Mouse (Mus musculus) kidney, embryonic 14.5 days (tissue): ENCODE measurements around the gene Syne2. TPM values are rescaled to one million over a fixed set of nuclear protein-coding genes. Genes with fewer than 3 reads are reported as not detected.
A peak's percentile ranks its signal among the peaks of the same experiment; 100 is the strongest.

Experiments used
- ATAC-seq: fragments of 200-750 bp; cut with Nextera tagmentation; 2 replicates; pipeline ENCODE4 v1.8.0; 2017; ENCODE audit warnings: moderate number of reproducible peaks, mild to moderate bottlenecking, moderate TSS enrichment, moderate library complexity; ENCODE audit not compliant: low FRiP score, low TSS enrichment
- H3K27ac ChIP-seq: fragments of 300-500 bp; sonication (generic); 2 replicates; pipeline ENCODE4 v1.5.1; 2014; ENCODE audit warnings: low read depth, mild to moderate bottlenecking, low read length, moderate library complexity, mixed read lengths
- H3K27me3 ChIP-seq: fragments of 300-500 bp; sonication (generic); 2 replicates; pipeline ENCODE4 v1.6.1; 2014; ENCODE audit warnings: mild to moderate bottlenecking, low read length; ENCODE audit not compliant: control insufficient read depth, insufficient read depth
- H3K36me3 ChIP-seq: fragments of 300-500 bp; sonication (generic); 2 replicates; pipeline ENCODE4 v1.6.1; 2014; ENCODE audit warnings: low read length, mixed read lengths; ENCODE audit not compliant: control insufficient read depth, insufficient read depth
- H3K4me1 ChIP-seq: fragments of 300-500 bp; sonication (generic); 2 replicates; pipeline ENCODE4 v1.6.1; 2014; ENCODE audit warnings: low read length, mixed read lengths; ENCODE audit not compliant: control insufficient read depth, insufficient read depth
- H3K4me2 ChIP-seq: fragments of 300-500 bp; sonication (generic); replicated peaks from 2 replicates; pipeline ENCODE4 v1.6.1; 2014; ENCODE audit warnings: low read depth, mild to moderate bottlenecking, low read length
- H3K4me3 ChIP-seq: fragments of 300-500 bp; sonication (generic); 2 replicates; pipeline ENCODE4 v1.5.1; 2014; ENCODE audit warnings: mild to moderate bottlenecking, low read length
- H3K9ac ChIP-seq: fragments of 300-500 bp; sonication (generic); 2 replicates; pipeline ENCODE4 v1.6.1; 2014; ENCODE audit warnings: low read depth, mild to moderate bottlenecking, low read length, moderate library complexity
- H3K9me3 ChIP-seq: fragments of 300-500 bp; sonication (generic); 2 replicates; pipeline ENCODE4 v1.6.1; 2016; ENCODE audit warnings: low read length; ENCODE audit not compliant: control insufficient read depth
- WGBS: fragments of 180-500 bp; shearing (Covaris S2); extraction: QIAGEN DNeasy Blood & Tissue Kit; methylation state at CpG from one replicate; pipeline ENCODE4 v1.1.7; 2014; 5-methylcytosine and 5-hydroxymethylcytosine counted together
- polyA plus RNA-seq: library from polyadenylated mRNA; unstranded; fragments of >200 nt; fragmentation: Nextera tagmentation; extraction: Ambion mirVana; gene quantifications from 2 replicates; pipeline ENCODE4 v1.2.1, GENCODE M21; 2014

Gene Syne2
- polyA plus RNA-seq, 1 experiment from 2014 or later: 69.0 TPM

GRCm38 (mm10) chr12:75822122-75822521 lies 4.2 kb downstream of the Syne2 start:
- WGBS: 29% methylated on average over 6 of the region's 6 CpGs
- no peak overlapping the region for H3K4me2 ChIP-seq
- no peaks in the 10 kb centered on the region for H3K36me3 ChIP-seq
- peaks cover 28% of the 10 kb centered on the region for H3K4me1 ChIP-seq
- ATAC-seq: no peak
- no peak overlapping the region for H3K4me3 ChIP-seq
- H3K9ac ChIP-seq: no peak overlapping the region
- H3K27ac ChIP-seq: no peak overlapping the region
- H3K27me3 ChIP-seq: no peaks in the 10 kb centered on the region
- H3K9me3 ChIP-seq: no peaks in the 10 kb centered on the region

GRCm38 (mm10) chr12:75823475-75823874 lies 5.5 kb downstream of the Syne2 start:
- ATAC-seq: no peak
- no peaks in the 10 kb centered on the region for H3K27me3 ChIP-seq
- no peak overlapping the region for H3K27ac ChIP-seq
- H3K4me2 ChIP-seq: no peak overlapping the region
- H3K36me3 ChIP-seq: no peaks in the 10 kb centered on the region
- H3K9ac ChIP-seq: no peak overlapping the region
- H3K4me1 ChIP-seq: peaks cover 31% of the 10 kb centered on the region
- no peak overlapping the region for H3K4me3 ChIP-seq
- WGBS: 88% methylated on average over 6 of the region's 6 CpGs
- H3K9me3 ChIP-seq: no peaks in the 10 kb centered on the region

- Histone ChIP-seq H3K36me3 (no peaks in the 10 kb centered on the region), H3K9me3 (no peaks in the 10 kb centered on the region), H3K27ac (no peak overlapping the region), H3K27me3 (no peaks in the 10 kb centered on the region), H3K4me3 (no peak overlapping the region), H3K4me2 (no peak overlapping the region), H3K9ac (no peak overlapping the region), H3K4me1 (peaks cover 34% of the 10 kb centered on the region)
- ATAC-seq: no peak
- WGBS: 90% methylated on average over 7 of the region's 7 CpGs
Measured at GRCm38 (mm10) chr12:75825458-75825857, 7.5 kb downstream of the Syne2 start.

GRCm38 (mm10) chr12:75826699-75827353 lies 8.9 kb downstream of the Syne2 start:
- Histone ChIP-seq H3K27ac (no peak overlapping the region), H3K9ac (no peak overlapping the region), H3K27me3 (no peaks in the 10 kb centered on the region), H3K4me3 (no peak overlapping the region), H3K4me2 (no peak overlapping the region; the same call in 1 of the 2 replicates), H3K36me3 (no peaks in the 10 kb centered on the region), H3K4me1 (peaks cover 30% of the 10 kb centered on the region), H3K9me3 (no peaks in the 10 kb centered on the region)
- WGBS: 15% methylated on average over 10 of the region's 10 CpGs
- peak; percentile 66 for ATAC-seq

GRCm38 (mm10) chr12:75827751-75828150 lies 9.8 kb downstream of the Syne2 start:
- no peak overlapping the region for H3K27ac ChIP-seq
- H3K4me3 ChIP-seq: no peak overlapping the region
- WGBS: 48% methylated on average over 15 of the region's 15 CpGs
- H3K36me3 ChIP-seq: no peaks in the 10 kb centered on the region
- H3K9ac ChIP-seq: no peak overlapping the region
- peaks cover 24% of the 10 kb centered on the region for H3K4me1 ChIP-seq
- no peaks in the 10 kb centered on the region for H3K27me3 ChIP-seq
- no peaks in the 10 kb centered on the region for H3K9me3 ChIP-seq
- no peak overlapping the region; the same call in 1 of the 2 replicates for H3K4me2 ChIP-seq
- ATAC-seq: no peak

- H3K4me1 ChIP-seq: peaks cover 43% of the 10 kb centered on the region
- WGBS: 76% methylated on average over 5 of the region's 5 CpGs
- H3K4me2 ChIP-seq: no peak overlapping the region
- H3K4me3 ChIP-seq: no peak overlapping the region
- no peaks in the 10 kb centered on the region for H3K36me3 ChIP-seq
- no peaks in the 10 kb centered on the region for H3K27me3 ChIP-seq
- no peak for ATAC-seq
- H3K9ac ChIP-seq: no peak overlapping the region
- H3K27ac ChIP-seq: no peak overlapping the region
- H3K9me3 ChIP-seq: no peaks in the 10 kb centered on the region
Measured at GRCm38 (mm10) chr12:75829616-75830015, 11.7 kb downstream of the Syne2 start.

- Histone ChIP-seq H3K4me2 (no peak overlapping the region), H3K4me3 (no peak overlapping the region), H3K27ac (peak overlapping the region; percentile 56; the same call in 1 of the 2 replicates), H3K36me3 (no peaks in the 10 kb centered on the region), H3K4me1 (peaks cover 35% of the 10 kb centered on the region), H3K27me3 (no peaks in the 10 kb centered on the region), H3K9ac (no peak overlapping the region), H3K9me3 (no peaks in the 10 kb centered on the region)
- 54% methylated on average over 12 of the region's 12 CpGs for WGBS
- ATAC-seq: no peak
Measured at GRCm38 (mm10) chr12:75833149-75833959, 15.4 kb downstream of the Syne2 start.

GRCm38 (mm10) chr12:75833960-75834729 lies 16.2 kb downstream of the Syne2 start:
- 25% methylated on average over 14 of the region's 14 CpGs for WGBS
- H3K9me3 ChIP-seq: no peaks in the 10 kb centered on the region
- no peak overlapping the region for H3K4me3 ChIP-seq
- no peak overlapping the region for H3K9ac ChIP-seq
- H3K27me3 ChIP-seq: no peaks in the 10 kb centered on the region
- peak overlapping the region; percentile 56; the same call in 1 of the 2 replicates for H3K27ac ChIP-seq
- 0 out of 2 replicates have a peak overlapping the region, but pooled peaks have one; percentile 9 for H3K4me2 ChIP-seq
- no peaks in the 10 kb centered on the region for H3K36me3 ChIP-seq
- ATAC-seq: peak; percentile 54; the same call in 1 of the 2 replicates
- peaks cover 39% of the 10 kb centered on the region for H3K4me1 ChIP-seq
